27 mouse cellular contexts compared by ENCODE assay signal in genomic region chr14:119732219-119732618, GRCm38 (mm10).
"Had no signal": no experiment of that assay in that cellular context is flagged by ENCODE, and none has a peak within 500 bp of the region (broad histone marks: within the 10 kb centered on the region; RNA-seq: fewer than 3 reads in every experiment).

No protein-coding gene starts in this region.

- ATAC-seq: hindbrain, embryonic 16.5 days; inflammation-experienced regulatory T-cells, adult 6 months; intestine, embryonic 15.5 days; intestine, postnatal 0 days had no signal

- H3K9ac ChIP-seq: heart, embryonic 12.5 days; hindbrain, embryonic 12.5 days; hindbrain, embryonic 14.5 days; intestine, embryonic 15.5 days; limb, embryonic 12.5 days; liver, embryonic 13.5 days; liver, embryonic 15.5 days had no signal

- H3K27me3 ChIP-seq: heart, embryonic 12.5 days; hindbrain, embryonic 12.5 days; intestine, embryonic 15.5 days; limb, embryonic 12.5 days; liver, embryonic 13.5 days; liver, embryonic 15.5 days had no signal

- H3K4me2 ChIP-seq: heart, embryonic 12.5 days; hindbrain, embryonic 12.5 days; hindbrain, embryonic 14.5 days; intestine, embryonic 15.5 days; limb, embryonic 12.5 days; liver, embryonic 11.5 days; liver, embryonic 13.5 days; liver, embryonic 15.5 days had no signal

- H3K4me3 ChIP-seq: gastrocnemius, adult 2 months; heart, adult 2 months; heart, embryonic 12.5 days; hindbrain, embryonic 10.5 days; hindbrain, embryonic 12.5 days; intestine, embryonic 15.5 days; layer of hippocampus, adult 2 months; left cerebral cortex, adult 2 months; limb, embryonic 10.5 days; limb, embryonic 12.5 days; liver, embryonic 13.5 days; liver, embryonic 15.5 days had no signal

- H3K9me3 ChIP-seq: heart, embryonic 12.5 days; hindbrain, embryonic 10.5 days; hindbrain, embryonic 12.5 days; intestine, embryonic 15.5 days; limb, embryonic 10.5 days; limb, embryonic 12.5 days; liver, embryonic 13.5 days; liver, embryonic 15.5 days had no signal

- H3K4me1 ChIP-seq: heart, embryonic 12.5 days; hindbrain, embryonic 10.5 days; hindbrain, embryonic 12.5 days; intestine, embryonic 15.5 days; limb, embryonic 10.5 days; limb, embryonic 12.5 days; liver, embryonic 13.5 days; liver, embryonic 15.5 days had no signal

- DNase-seq: gastrocnemius, adult 2 months; gastrocnemius, postnatal 10 days; gastrocnemius, postnatal 25 days; heart, adult 2 months; heart, postnatal 10 days; heart, postnatal 4 days; kidney, adult 18-20 months; kidney, adult 8-10 months; kidney, postnatal 10 days; kidney, postnatal 25 days; kidney, postnatal 4 days; liver; liver, embryonic 13.5 days had no signal

- H3K36me3 ChIP-seq: heart, embryonic 12.5 days; hindbrain, embryonic 10.5 days; hindbrain, embryonic 12.5 days; intestine, embryonic 15.5 days; limb, embryonic 10.5 days; limb, embryonic 12.5 days; liver, embryonic 13.5 days; liver, embryonic 15.5 days had no signal

- H3K27ac ChIP-seq: gastrocnemius, adult 2 months; heart, adult 2 months; hindbrain, embryonic 10.5 days; hindbrain, embryonic 12.5 days; hindbrain, embryonic 14.5 days; intestine, embryonic 15.5 days; layer of hippocampus, adult 2 months; left cerebral cortex, adult 2 months; limb, embryonic 10.5 days; limb, embryonic 12.5 days; liver, embryonic 13.5 days; liver, embryonic 15.5 days had no signal
